Mouse (Mus musculus): ENCODE results near the gene Ppp1r27. TPM values are rescaled to one million over a fixed set of nuclear protein-coding genes. Genes with fewer than 3 reads are reported as not detected.
A peak's percentile ranks its signal among the peaks of the same experiment; 100 is the strongest.

The Ppp1r27 gene
- polyA plus RNA-seq, 1 experiment from 2014 or later = 0.24 TPM

DNA sequence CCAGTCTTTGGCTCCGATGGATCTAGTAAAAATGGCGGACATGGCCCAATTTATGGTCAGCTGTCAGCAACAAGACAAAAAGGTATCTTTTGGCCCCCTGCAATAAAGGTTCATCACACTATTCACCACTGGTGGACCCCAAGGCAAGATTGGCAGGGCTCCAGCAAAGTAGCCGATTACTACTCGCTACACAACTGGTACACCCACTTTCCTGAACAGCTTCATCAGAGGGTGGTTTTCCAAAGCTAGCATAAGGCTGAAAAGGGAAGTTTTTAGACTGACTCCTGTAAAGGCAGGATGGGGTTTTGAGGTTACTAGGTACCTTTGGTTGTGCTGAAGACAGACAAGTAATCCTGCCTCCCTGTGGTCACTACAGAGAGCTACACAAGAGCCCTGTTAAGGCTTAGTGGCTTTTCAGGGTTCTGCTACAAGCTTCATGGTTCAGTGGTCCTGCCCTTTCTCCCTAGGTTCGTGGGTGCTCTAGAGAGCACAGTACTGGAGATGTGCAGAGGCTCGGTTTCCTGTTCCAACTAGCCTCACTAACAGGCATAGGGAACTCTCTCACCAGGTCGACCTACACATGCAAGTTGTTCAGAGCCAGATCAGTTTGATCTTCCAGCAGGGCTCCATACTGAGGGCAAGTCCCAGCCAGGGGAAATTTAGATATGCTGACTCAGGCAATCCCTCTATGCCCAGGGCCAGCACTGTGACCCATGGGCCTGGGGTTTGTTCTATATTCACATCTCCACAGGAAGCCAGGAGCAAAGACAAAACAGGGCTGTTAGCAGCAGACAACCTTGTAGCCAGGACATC lies 26.5 kb upstream of the Ppp1r27 start:
- WGBS = 85% methylated on average over 7 of the region's 7 CpGs
- H3K27me3 ChIP-seq (replicated peaks; ENCODE audit: control insufficient read depth, insufficient read depth, low read length) = no peaks in the 10 kb centered on the region
- no peaks in the 10 kb centered on the region for H3K9me3 ChIP-seq (ENCODE audit: control insufficient read depth, low read length)
- 0 out of 2 replicates have a peak overlapping the region, but pooled peaks have one; percentile 10 for H3K27ac ChIP-seq (ENCODE audit: low read depth)
- H3K4me2 ChIP-seq (ENCODE audit: low read length) = no peak overlapping the region
- ATAC-seq (replicated peaks; ENCODE audit: low FRiP score, low TSS enrichment, low read depth) (no peak), DNase-seq (ENCODE audit: low spot score) (no peak)
- H3K36me3 ChIP-seq (ENCODE audit: control insufficient read depth, insufficient read depth, low read length) = peaks cover 35% of the 10 kb centered on the region
- no peak overlapping the region for H3K9ac ChIP-seq (ENCODE audit: low read length)
- no peak overlapping the region for H3K4me3 ChIP-seq (ENCODE audit: low read depth, low read length)
- peaks cover 25% of the 10 kb centered on the region for H3K4me1 ChIP-seq (replicated peaks; ENCODE audit: control insufficient read depth, insufficient read depth, low read length)

DNA sequence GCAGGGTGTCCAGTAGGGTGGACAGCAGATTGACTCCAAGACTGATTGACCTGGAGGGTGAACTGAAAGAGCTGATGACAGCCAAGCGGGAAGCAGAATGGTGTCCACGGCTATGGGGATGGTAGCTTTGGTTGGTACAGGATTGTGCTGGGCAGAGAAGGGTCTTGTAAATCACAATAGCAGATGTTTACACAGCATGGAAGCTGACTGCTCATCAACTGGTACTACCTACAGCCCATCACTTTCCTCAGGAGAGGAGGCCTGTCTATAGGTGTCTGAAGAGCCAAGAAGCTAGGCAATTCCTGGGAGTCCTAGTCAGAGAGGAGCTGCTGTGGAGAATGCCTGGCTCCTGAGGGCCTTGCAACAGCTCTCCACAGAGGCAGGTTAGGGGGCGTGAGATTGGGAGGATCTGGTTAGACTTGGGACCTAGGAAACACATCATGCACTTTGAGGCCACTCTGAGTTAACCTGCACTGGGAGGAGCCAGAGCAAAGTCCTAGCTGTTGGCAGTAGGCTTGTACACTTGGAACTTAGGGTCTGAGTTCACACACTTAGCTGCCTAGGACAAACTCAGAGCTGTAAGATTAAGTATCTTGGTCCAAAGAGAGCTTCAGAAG lies 25.5 kb upstream of the Ppp1r27 start:
- Histone ChIP-seq H3K9me3 (ENCODE audit: control insufficient read depth, low read length) (no peaks in the 10 kb centered on the region), H3K27ac (ENCODE audit: low read depth) (no peak overlapping the region), H3K36me3 (ENCODE audit: control insufficient read depth, insufficient read depth, low read length) (peaks cover 36% of the 10 kb centered on the region), H3K9ac (ENCODE audit: low read length) (no peak overlapping the region), H3K27me3 (replicated peaks; ENCODE audit: control insufficient read depth, insufficient read depth, low read length) (no peaks in the 10 kb centered on the region), H3K4me3 (ENCODE audit: low read depth, low read length) (no peak overlapping the region), H3K4me2 (ENCODE audit: low read length) (no peak overlapping the region), H3K4me1 (replicated peaks; ENCODE audit: control insufficient read depth, insufficient read depth, low read length) (peaks cover 22% of the 10 kb centered on the region)
- DNase-seq (ENCODE audit: low spot score) = no peak
- 76% methylated on average over 3 of the region's 3 CpGs for WGBS
- ATAC-seq (replicated peaks; ENCODE audit: low FRiP score, low TSS enrichment, low read depth) = no peak

DNA sequence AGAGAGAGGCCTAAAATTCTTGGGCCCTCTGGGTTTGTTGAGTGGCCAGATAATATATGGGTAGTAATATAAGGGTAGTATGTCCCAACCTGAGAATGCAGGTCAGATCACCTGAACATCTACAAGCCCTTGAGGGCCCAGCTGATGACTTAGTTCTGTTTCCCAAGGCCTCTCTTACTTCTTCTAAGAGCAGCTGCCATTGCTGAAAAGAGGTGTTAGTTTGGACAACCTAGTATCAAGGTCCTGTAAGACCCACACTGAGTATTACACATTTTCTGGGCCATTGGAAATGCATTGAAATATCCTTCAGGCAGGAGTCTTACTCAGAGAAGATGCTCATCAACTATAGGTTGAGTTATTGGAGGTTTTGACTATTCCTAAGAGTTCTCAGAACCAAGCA lies 25.0 kb upstream of the Ppp1r27 start:
- H3K27ac ChIP-seq (ENCODE audit: low read depth) = no peak overlapping the region
- H3K27me3 ChIP-seq (replicated peaks; ENCODE audit: control insufficient read depth, insufficient read depth, low read length) = no peaks in the 10 kb centered on the region
- ATAC-seq (replicated peaks; ENCODE audit: low FRiP score, low TSS enrichment, low read depth) (no peak), DNase-seq (ENCODE audit: low spot score) (no peak)
- peaks cover 27% of the 10 kb centered on the region for H3K4me1 ChIP-seq (replicated peaks; ENCODE audit: control insufficient read depth, insufficient read depth, low read length)
- no peak overlapping the region for H3K4me2 ChIP-seq (ENCODE audit: low read length)
- no peak overlapping the region for H3K4me3 ChIP-seq (ENCODE audit: low read depth, low read length)
- H3K9me3 ChIP-seq (ENCODE audit: control insufficient read depth, low read length) = no peaks in the 10 kb centered on the region
- H3K36me3 ChIP-seq (ENCODE audit: control insufficient read depth, insufficient read depth, low read length) = peaks cover 41% of the 10 kb centered on the region
- H3K9ac ChIP-seq (ENCODE audit: low read length) = no peak overlapping the region

DNA sequence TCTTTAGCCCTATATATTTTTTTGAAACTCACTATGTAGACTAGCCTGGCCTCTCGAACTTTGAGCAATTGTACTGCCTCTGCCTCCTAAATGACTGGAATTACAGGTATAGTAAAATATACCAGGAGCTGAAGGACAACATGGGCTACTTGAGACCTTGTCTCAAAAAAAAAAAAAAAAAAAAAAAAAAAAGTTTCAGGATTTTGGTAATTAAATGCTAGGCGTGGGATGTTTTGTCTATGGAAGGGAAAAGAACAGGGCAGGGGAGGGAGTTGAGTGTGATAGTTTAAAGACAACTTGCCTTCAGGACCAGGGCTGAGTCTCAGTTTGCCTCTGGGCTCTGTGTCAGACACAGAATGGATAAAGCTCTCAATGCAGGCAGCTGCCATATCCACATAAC lies 24.1 kb upstream of the Ppp1r27 start:
- Histone ChIP-seq H3K4me2 (ENCODE audit: low read length) (no peak overlapping the region), H3K9me3 (ENCODE audit: control insufficient read depth, low read length) (no peaks in the 10 kb centered on the region), H3K4me3 (ENCODE audit: low read depth, low read length) (no peak overlapping the region), H3K27me3 (replicated peaks; ENCODE audit: control insufficient read depth, insufficient read depth, low read length) (no peaks in the 10 kb centered on the region), H3K9ac (ENCODE audit: low read length) (no peak overlapping the region), H3K4me1 (replicated peaks; ENCODE audit: control insufficient read depth, insufficient read depth, low read length) (peaks cover 24% of the 10 kb centered on the region), H3K27ac (ENCODE audit: low read depth) (no peak overlapping the region), H3K36me3 (ENCODE audit: control insufficient read depth, insufficient read depth, low read length) (peaks cover 49% of the 10 kb centered on the region)
- no peak for DNase-seq (ENCODE audit: low spot score)
- WGBS = 85% methylated on average over 2 of the region's 2 CpGs
- no peak for ATAC-seq (replicated peaks; ENCODE audit: low FRiP score, low TSS enrichment, low read depth)

DNA sequence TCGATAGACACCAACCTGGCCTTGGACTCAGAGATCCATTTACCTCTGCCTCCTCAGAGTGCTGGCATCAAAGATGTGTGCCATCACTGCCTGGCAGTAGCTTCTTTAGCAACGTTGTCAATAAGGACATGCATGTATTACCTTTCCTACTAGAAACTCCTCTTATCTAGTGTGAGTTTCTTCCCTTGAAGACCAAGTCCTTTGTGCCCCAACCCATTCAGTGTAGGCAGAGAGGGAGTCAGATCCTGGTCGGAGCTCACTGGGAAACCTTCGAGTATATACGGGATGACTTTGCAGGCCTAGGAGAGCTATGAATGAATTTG lies 23.3 kb upstream of the Ppp1r27 start:
- H3K4me2 ChIP-seq (ENCODE audit: low read length) = peak overlapping the region; percentile 85
- ATAC-seq (replicated peaks; ENCODE audit: low FRiP score, low TSS enrichment, low read depth) (no peak), DNase-seq (ENCODE audit: low spot score) (no peak)
- no peaks in the 10 kb centered on the region for H3K27me3 ChIP-seq (replicated peaks; ENCODE audit: control insufficient read depth, insufficient read depth, low read length)
- H3K36me3 ChIP-seq (ENCODE audit: control insufficient read depth, insufficient read depth, low read length) = peaks cover 45% of the 10 kb centered on the region
- WGBS = 44% methylated on average over 5 of the region's 5 CpGs
- peak overlapping the region; percentile 95; the same call in 1 of the 2 replicates for H3K27ac ChIP-seq (ENCODE audit: low read depth)
- peak overlapping the region; percentile 98 for H3K4me3 ChIP-seq (ENCODE audit: low read depth, low read length)
- peaks cover 16% of the 10 kb centered on the region for H3K4me1 ChIP-seq (replicated peaks; ENCODE audit: control insufficient read depth, insufficient read depth, low read length)
- H3K9ac ChIP-seq (ENCODE audit: low read length) = peak overlapping the region; percentile 94
- H3K9me3 ChIP-seq (ENCODE audit: control insufficient read depth, low read length) = no peaks in the 10 kb centered on the region

DNA sequence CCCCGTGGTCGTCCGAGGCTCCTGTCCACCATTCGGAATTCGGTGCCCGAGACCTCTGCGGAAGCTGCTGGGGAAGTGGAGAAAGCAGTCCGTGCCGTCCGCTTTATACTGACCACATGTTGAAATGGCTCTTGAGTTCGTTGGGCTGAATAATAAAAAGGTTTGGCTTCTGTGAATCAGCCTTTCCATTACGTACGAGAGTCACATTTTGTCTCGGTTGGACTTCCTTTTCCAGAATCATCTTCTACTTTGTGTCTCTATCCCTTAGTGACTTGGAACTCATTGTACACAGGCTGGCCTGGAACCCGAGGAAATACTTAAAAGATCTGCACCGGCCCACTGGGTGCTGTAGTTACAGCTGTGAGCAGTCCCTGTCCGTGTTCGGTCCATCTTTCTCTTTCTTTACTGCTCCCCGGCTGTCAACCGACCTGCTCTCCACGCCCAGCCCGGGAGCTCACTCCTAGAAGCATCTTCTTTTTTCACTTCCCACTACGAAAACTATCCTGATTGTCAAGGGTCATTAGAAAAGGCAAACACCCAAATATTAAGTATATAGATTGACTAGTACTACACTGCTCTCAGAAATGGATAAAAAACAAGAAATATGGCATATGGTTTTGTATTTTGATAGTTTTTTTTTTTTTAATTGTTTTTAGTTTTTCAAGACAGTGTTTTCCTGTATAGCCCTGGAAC lies 22.8 kb upstream of the Ppp1r27 start:
- Histone ChIP-seq H3K4me3 (ENCODE audit: low read depth, low read length) (peak overlapping the region; percentile 98), H3K27ac (ENCODE audit: low read depth) (peak overlapping the region; percentile 95), H3K9ac (ENCODE audit: low read length) (peak overlapping the region; percentile 94), H3K27me3 (replicated peaks; ENCODE audit: control insufficient read depth, insufficient read depth, low read length) (no peaks in the 10 kb centered on the region), H3K9me3 (ENCODE audit: control insufficient read depth, low read length) (no peaks in the 10 kb centered on the region), H3K36me3 (ENCODE audit: control insufficient read depth, insufficient read depth, low read length) (peaks cover 42% of the 10 kb centered on the region), H3K4me1 (replicated peaks; ENCODE audit: control insufficient read depth, insufficient read depth, low read length) (peaks cover 15% of the 10 kb centered on the region), H3K4me2 (ENCODE audit: low read length) (peak overlapping the region; percentile 85)
- ATAC-seq (replicated peaks; ENCODE audit: low FRiP score, low TSS enrichment, low read depth) (no peak), DNase-seq (ENCODE audit: low spot score) (no peak)
- WGBS = under 1% methylated on average over 23 of the region's 23 CpGs

DNA sequence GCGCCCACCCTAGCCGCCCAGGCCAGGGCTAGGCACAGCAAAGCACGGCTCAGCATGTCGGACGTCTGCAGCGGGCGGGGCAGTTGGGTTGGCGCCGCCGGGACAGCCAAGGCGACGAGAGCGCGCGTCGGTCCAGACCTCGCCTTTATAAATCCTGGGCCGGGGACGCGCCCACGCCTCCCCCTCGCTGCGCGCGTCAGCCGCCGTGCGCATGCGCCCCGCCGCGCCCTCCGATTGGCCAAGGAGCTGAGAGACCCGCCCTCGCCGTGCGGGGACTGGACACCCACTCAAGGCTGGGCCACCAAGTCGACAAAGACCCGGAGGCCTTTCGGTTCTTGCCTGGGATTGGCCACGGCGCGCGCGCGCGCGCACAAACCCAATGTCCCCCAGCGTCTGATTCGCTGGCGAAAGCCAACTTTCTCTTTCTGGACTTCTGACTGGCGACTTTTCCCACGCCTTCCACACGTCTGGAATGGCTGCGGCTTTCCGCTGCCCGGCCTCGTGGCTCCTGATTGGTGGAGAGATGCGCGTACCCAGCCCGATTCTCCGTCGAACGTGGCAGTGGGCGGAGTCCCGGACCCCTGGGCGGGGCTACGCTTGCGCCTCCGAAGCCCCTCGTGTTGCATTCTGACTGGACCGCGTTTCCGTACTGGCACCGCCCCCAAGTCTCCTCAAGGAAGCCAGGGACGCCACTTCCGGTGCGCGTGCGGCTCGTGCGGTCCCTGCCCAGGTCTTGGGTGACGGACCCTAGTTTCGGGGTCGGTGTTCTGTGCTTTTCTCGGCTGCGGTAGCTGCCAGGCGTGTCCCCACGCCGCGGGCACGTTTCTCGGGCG lies 22.0 kb upstream of the Ppp1r27 start, which contains the start of gene P4hb:
Gene P4hb (minus strand): TSS at position 502 of the 833 bp plus-strand sequence.
- Histone ChIP-seq H3K4me3 (ENCODE audit: low read depth, low read length) (peak within 1 kb of the TSS; percentile 98), H3K9me3 (ENCODE audit: control insufficient read depth, low read length) (no peaks in the 10 kb centered on the region), H3K9ac (ENCODE audit: low read length) (peak within 1 kb of the TSS; percentile 94), H3K36me3 (ENCODE audit: control insufficient read depth, insufficient read depth, low read length) (peaks cover 42% of the 10 kb centered on the region), H3K27me3 (replicated peaks; ENCODE audit: control insufficient read depth, insufficient read depth, low read length) (no peaks in the 10 kb centered on the region), H3K27ac (ENCODE audit: low read depth) (peak within 1 kb of the TSS; percentile 95), H3K4me1 (replicated peaks; ENCODE audit: control insufficient read depth, insufficient read depth, low read length) (peaks cover 15% of the 10 kb centered on the region), H3K4me2 (ENCODE audit: low read length) (peak within 1 kb of the TSS; percentile 85)
- peak; percentile 99 for DNase-seq (ENCODE audit: low spot score)
- under 1% methylated on average over 94 of the region's 94 CpGs for WGBS
- peak; percentile 96 for ATAC-seq (replicated peaks; ENCODE audit: low FRiP score, low TSS enrichment, low read depth)

DNA sequence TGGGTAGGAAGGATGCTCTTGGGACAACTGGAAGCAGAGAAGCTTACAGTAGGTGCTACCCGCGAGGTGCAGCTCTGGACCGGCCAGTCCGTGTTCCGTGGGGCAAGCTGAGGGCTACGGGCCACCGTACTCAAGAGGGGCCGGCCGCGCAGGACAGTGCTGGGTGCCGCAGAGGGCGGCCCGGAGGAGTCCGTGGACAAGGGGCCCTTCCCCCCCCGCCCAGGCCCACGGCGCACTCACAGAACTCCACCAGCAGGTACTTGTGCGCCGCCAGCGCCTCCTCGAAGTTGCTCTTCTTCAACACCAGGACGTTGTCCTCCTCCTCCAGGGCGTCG lies 21.5 kb upstream of the Ppp1r27 start:
- Histone ChIP-seq H3K27ac (ENCODE audit: low read depth) (peak overlapping the region; percentile 95), H3K4me2 (ENCODE audit: low read length) (peak overlapping the region; percentile 81), H3K9me3 (ENCODE audit: control insufficient read depth, low read length) (no peaks in the 10 kb centered on the region), H3K36me3 (ENCODE audit: control insufficient read depth, insufficient read depth, low read length) (peaks cover 42% of the 10 kb centered on the region), H3K4me1 (replicated peaks; ENCODE audit: control insufficient read depth, insufficient read depth, low read length) (peaks cover 15% of the 10 kb centered on the region), H3K4me3 (ENCODE audit: low read depth, low read length) (peak overlapping the region; percentile 98), H3K27me3 (replicated peaks; ENCODE audit: control insufficient read depth, insufficient read depth, low read length) (no peaks in the 10 kb centered on the region), H3K9ac (ENCODE audit: low read length) (peak overlapping the region; percentile 94)
- WGBS = 0% methylated on average over 23 of the region's 24 CpGs
- peak; percentile 38 for ATAC-seq (replicated peaks; ENCODE audit: low FRiP score, low TSS enrichment, low read depth)
- no peak for DNase-seq (ENCODE audit: low spot score)
